Mouse (Mus musculus): Measurements from ENCODE around the gene Sass6.
"Not testable (repeated sequence)": the region's sequence is repeated elsewhere in the genome, so short reads cannot be mapped to it uniquely, and the experiment has no call there.

- TF ChIP-seq CTCF (IDR thresholded peaks at IDR 0.05; ENCODE audit: extremely low read depth, insufficient read depth, insufficient read length, insufficient replicate concordance); POLR2A (IDR thresholded peaks at IDR 0.05; ENCODE audit: low read depth, low read length): not testable (repeated sequence)
Measured at GRCm38 (mm10) chr3:116664281-116664680, 69.5 kb downstream of the Sass6 start.

All from spleen, adult 2 months (tissue).